16 mouse cellular contexts compared by ENCODE assay signal in the genomic region with DNA sequence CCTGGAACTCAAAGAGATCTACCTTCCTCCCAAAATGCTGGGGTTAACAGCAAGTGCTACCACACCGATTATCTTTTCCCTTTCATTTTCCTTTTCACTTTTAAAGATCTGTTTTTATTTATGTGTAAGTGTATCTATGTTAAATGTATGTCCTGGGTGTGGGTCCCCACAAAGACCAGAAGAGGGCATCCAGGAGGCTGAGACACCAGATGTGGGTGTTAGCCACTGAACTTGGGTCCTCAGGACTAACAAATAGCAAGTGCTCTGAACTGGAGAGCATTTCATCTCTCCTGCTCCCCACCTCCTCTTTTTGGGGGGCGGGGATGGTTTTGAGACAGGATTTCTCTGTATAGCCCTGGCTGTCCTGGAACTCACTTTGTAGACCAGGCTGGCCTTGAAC. TPM values are rescaled to one million over a fixed set of nuclear protein-coding genes. Genes with fewer than 3 reads are reported as not detected.
DNase-seq lines count a peak whose midpoint lies in the region; ATAC-seq and TF ChIP-seq lines count a peak whose summit lies in the region.
"Had no signal": no experiment of that assay in that cellular context is flagged by ENCODE, and none has a peak within 500 bp of the region (broad histone marks: within the 10 kb centered on the region; RNA-seq: fewer than 3 reads in every experiment).

No protein-coding gene starts in this region.

- H3K27ac ChIP-seq in layer of hippocampus, adult 2 months: no peak overlapping the region
- H3K27ac ChIP-seq: forebrain, embryonic 12.5 days; intestine, embryonic 15.5 days had no signal

- peak; percentile 61 for DNase-seq in CD4-positive, CD25-positive, alpha-beta regulatory T cell, adult 2 months (ENCODE audit: low read depth, low spot score)
- DNase-seq in layer of hippocampus, adult 2 months (ENCODE audit: low spot score in 2 of 2): no peak
- no peak for DNase-seq in layer of hippocampus, postnatal 14 days (ENCODE audit: low spot score in 2 of 2)
- peak; percentile 58 for DNase-seq in CD4-positive helper T cell, adult 2 months (ENCODE audit: low read depth, low spot score)
- peak; percentile 45 for DNase-seq in T-cell, adult 2 months (ENCODE audit: low spot score)
- DNase-seq in layer of hippocampus, postnatal 10 days (ENCODE audit: low spot score in 2 of 2): no peak
- no peak for DNase-seq in ovary, postnatal 36 days (ENCODE audit: low spot score)
- DNase-seq: adrenal gland, postnatal 36 days; heart, postnatal 4 days; kidney, postnatal 4 days; lung, postnatal 10 days; right cerebral cortex, postnatal 4 days had no signal

- TF ChIP-seq CTCF in layer of hippocampus, adult 2 months (conservative IDR thresholded peaks at IDR 0.05): peak; percentile 37

- H3K4me3 ChIP-seq in layer of hippocampus, adult 2 months: no peak overlapping the region
- H3K4me3 ChIP-seq: forebrain, embryonic 12.5 days; heart, embryonic 12.5 days; intestine, embryonic 15.5 days had no signal

- no peak for ATAC-seq in CD4-positive, CD25-positive, alpha-beta regulatory T cell, adult 4 months

RNA-seq across cellular contexts. Expression of gene Bsn, which starts 12.0 kb away (rescaled TPM):
- under 1 TPM; 0.10 to 0.23 TPM for polyA plus RNA-seq in CD4-positive, CD25-positive, alpha-beta regulatory T cell, adult 4 months (2017; shearing (Covaris generic))
- total RNA-seq in layer of hippocampus, adult 2 months (2021): 100 to 1,000 TPM; 236 to 246 TPM
- total RNA-seq in layer of hippocampus, postnatal 14 days (2021): 100 to 1,000 TPM; 203 to 219 TPM
- 100 to 1,000 TPM; 129 to 137 TPM for total RNA-seq in layer of hippocampus, postnatal 10 days (2021)

Comparison
In these comparisons a context has a peak if more than half of its experiments do, and no peak if none do; other contexts are left out.
1. DNase-seq: peak in CD4-positive, CD25-positive, alpha-beta regulatory T cell, adult 2 months (single experiment), CD4-positive helper T cell, adult 2 months (single experiment) and T-cell, adult 2 months (single experiment); none in layer of hippocampus, adult 2 months (0 of 2), layer of hippocampus, postnatal 14 days (0 of 2), layer of hippocampus, postnatal 10 days (0 of 2) and ovary, postnatal 36 days (single experiment).